Mouse (Mus musculus): ENCODE results near the gene Aloxe3.

Gene Aloxe3

GRCm38 (mm10) chr11:69155351-69155750, 29.7 kb downstream of the Aloxe3 start:
- in situ Hi-C loops (cut with MboI; ENCODE audit: unreplicated experiment in 2 of 2): loop anchor here in 1 of 2 experiments (25.0 kb wide), 1 partner anchor 1218 kb away; no protein-coding TSS in a partner anchor

DNA sequence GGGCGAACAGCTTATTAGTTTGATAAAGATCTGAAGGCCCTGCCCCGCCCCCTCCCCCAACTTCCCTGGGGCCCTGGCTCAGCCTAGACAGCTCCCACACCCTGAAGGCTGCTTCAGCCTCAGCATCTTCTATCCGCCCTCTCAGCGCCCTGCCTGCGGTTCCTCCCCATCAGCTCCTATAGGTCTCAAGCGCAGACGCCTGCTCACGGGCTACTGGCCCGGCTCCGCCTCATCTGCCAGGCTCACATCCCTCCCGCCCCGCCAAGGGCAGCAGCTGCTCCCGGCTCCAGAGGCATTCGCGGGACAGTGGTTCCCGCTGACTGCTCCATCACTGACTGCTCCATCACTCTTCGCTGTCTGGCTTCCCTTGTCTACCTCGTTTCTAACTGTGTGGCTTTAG, 31.1 kb downstream of the Aloxe3 start, which contains the start of gene Alox12b:
Gene Alox12b, plus strand, starts transcription at position 190 of the 400 bp plus-strand sequence.
- in situ Hi-C loops (cut with MboI; ENCODE audit: unreplicated experiment in 2 of 2): loop anchor here in 1 of 2 experiments (25.0 kb wide), 1 partner anchor 1219 kb away; no protein-coding TSS in a partner anchor

GRCm38 (mm10) chr11:69169313-69169712, 43.6 kb downstream of the Aloxe3 start:
- in situ Hi-C loops (cut with MboI; ENCODE audit: unreplicated experiment in 2 of 2): loop anchor here in 1 of 2 experiments (25.0 kb wide), 1 partner anchor 1232 kb away; no protein-coding TSS in a partner anchor

- in situ Hi-C loops (cut with MboI; ENCODE audit: unreplicated experiment in 2 of 2): loop anchor here in 1 of 2 experiments (25.0 kb wide), 1 partner anchor 1234 kb away; no protein-coding TSS in a partner anchor
These were observed 45.9 kb downstream of the Aloxe3 start for GRCm38 (mm10) chr11:69171626-69172025.

DNA sequence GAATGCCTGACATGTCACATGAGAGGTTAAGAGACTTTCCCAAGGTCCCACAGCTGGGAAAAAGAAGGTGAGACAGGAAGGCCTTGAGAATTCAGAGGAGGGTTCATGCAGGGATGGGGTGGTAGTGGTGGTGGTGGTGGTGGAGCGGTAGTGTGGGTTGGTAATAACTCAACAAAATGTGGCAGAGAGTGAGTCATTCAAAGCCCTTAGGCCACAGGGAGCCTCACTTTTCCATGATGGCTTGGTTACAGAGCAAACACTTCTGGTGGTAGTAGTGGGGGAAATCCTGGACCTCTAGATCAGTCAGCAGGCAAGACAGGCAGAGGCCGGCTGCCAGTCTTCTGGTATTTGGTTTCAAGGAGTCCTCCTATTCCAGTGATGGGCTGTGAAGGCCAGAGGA, 46.9 kb downstream of the Aloxe3 start:
- in situ Hi-C loops (cut with MboI; ENCODE audit: unreplicated experiment in 2 of 2): loop anchor here in 1 of 2 experiments (25.0 kb wide), 1 partner anchor 1235 kb away; no protein-coding TSS in a partner anchor

DNA sequence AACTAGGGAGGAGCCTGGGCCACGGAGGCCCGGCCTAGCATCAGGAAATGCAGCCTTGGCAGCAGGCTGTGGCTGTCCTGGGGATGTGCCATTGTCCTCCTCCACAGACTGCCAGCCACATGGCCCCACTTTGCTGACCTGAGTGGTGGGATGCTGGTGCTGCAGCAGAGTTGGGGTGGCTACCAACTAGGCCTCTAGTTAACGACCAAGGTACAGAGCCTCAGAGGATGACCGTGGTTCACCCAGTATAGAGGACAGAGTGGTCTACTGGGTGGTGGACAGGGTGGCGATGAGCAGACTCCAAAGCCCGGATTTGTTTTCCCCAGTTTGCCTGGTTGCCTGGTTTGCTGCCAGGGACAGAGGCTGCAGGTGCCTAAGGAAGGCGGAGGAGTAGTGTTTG, 49.0 kb downstream of the Aloxe3 start:
- in situ Hi-C loops (cut with MboI; ENCODE audit: unreplicated experiment in 2 of 2): loop anchor here (25.0 kb wide), 2 partner anchors 913 to 1237 kb away; partner anchors contain the start of gene Asgr2 (in 1 of the 2)

DNA sequence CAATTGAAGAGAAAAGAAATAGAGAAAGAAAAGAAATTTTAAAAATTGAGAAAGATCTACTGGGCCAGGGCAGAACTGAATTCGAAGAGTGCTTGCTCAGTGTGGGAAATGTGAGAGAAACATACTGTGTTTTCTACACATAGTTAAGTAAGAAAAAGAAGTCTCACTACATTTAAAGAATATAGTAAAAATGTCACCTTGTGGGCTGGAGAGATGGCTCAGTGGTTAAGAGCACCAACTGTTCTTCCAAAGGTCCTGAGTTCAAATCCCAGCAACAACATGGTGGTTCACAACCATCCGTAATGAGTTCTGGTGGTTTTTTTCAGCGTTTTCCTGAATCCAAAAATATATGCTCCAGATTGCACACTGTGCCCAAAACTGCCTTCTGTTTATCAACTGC, 52.8 kb downstream of the Aloxe3 start:
- in situ Hi-C loops (cut with MboI; ENCODE audit: unreplicated experiment in 2 of 2): loop anchor here in 1 of 2 experiments (25.0 kb wide), 1 partner anchor 909 kb away; the partner anchor contains the start of gene Asgr2

DNA sequence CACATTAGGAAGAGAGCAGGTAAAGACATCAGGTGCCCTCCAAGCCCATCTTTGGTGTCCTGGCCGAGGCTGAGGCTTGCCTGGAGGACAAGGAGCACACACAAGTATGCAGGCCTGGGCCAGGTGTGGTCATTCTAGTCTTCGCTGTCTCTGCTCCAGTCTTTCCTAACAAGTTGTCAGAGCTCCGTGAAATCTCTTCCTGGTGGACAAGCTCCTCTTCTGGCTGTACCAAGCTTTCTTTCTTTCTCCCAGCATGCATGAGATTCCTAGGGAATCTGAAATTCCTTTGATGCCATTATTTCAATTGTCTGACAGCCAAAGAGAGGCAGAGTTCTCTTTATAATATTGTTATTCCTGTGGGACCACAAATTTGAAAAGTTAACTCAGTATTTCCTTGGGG, 53.8 kb downstream of the Aloxe3 start:
- in situ Hi-C loops (cut with MboI; ENCODE audit: unreplicated experiment in 2 of 2): loop anchor here in 1 of 2 experiments (25.0 kb wide), 1 partner anchor 908 kb away; the partner anchor contains the start of gene Asgr2

DNA sequence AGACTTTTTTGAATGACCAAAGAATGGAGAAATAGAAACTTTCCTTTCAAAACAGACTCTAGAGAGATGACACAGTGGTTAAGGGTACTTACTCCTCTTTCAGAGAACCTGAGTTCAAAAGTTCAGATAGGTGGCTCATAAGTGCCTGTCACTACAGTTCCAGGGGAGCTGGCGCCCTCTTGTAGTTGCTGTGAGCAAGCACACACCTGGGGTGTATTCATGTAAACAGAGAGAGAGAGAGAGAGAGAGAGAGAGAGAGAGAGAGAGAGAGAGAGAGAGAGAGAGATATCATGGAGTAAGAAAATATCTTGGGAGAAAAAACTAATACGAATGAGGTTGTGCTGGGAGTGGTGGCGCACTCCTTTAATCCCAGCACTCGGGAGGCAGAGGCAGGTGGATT, 54.4 kb downstream of the Aloxe3 start:
- in situ Hi-C loops (cut with MboI; ENCODE audit: unreplicated experiment in 2 of 2): loop anchor here in 1 of 2 experiments (25.0 kb wide), 1 partner anchor 907 kb away; the partner anchor contains the start of gene Asgr2

GRCm38 (mm10) chr11:69185031-69185430, 59.3 kb downstream of the Aloxe3 start:
- in situ Hi-C loops (cut with MboI; ENCODE audit: unreplicated experiment in 2 of 2): loop anchor here in 1 of 2 experiments (25.0 kb wide), 1 partner anchor 902 kb away; the partner anchor contains the start of gene Asgr2

DNA sequence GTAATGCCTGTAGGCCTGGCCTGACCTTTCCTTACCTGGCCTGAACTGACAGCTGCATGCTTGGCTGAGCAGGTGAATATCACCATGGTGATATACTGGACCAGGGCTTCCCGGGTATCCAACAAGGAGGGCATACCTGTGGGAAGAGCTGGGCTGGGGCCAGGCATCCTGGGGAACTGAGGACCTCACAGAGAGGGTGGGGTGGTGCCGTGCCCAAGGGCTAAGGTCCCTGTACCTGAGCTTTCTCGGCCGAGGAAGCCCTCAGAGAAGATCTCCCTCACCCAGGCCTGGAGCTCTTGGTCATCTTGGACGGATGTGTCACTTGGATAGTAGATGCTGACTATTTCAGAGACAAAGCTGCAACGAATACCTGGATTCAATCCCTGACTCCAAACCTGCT, 60.2 kb downstream of the Aloxe3 start:
- in situ Hi-C loops (cut with MboI; ENCODE audit: unreplicated experiment in 2 of 2): loop anchor here in 1 of 2 experiments (25.0 kb wide), 1 partner anchor 901 kb away; the partner anchor contains the start of gene Asgr2

DNA sequence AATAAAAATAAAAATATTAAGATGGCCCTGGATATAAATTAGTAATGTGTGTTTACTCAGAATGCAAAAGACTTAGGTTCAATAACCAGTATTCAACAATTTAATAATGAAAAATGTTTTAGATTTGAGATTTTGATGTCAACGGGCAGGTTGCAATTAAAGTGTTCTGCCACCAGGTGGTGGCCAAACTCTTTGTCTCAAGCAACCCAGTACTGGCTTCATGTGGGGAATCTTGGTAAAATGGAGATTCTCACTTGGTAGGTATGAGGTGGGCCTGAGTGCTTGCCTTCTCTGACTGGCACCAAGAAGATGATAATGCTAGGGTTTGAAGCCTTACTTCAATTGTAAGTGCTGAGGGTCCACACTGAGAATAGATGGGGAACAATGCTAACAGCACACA, 67.1 kb downstream of the Aloxe3 start:
- in situ Hi-C loops (cut with MboI; ENCODE audit: unreplicated experiment in 2 of 2): loop anchor here (5.0 to 25.0 kb wide), 3 partner anchors 49 to 894 kb away; partner anchors contain the start of gene Asgr2 (in 1 of the 2)

DNA sequence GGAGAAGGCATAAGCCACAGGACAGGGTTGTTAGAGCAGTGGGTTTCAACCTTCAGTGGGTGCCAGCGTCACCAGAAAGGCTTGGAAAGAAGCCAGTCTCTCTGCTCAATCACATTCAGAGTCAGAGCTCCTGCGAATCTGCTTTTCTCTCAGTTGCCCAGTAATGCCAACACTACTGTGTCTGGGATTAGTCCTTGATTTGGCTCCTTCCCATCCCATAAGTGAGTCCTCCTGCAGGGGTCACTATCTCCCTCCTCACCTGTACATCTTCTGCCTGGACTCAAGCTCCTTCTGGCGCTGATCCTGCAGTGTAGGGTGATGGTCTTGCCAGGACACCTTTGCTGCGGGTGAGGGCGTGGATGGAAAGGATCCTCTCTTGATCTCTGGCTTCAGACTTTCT, 71.1 kb downstream of the Aloxe3 start:
- in situ Hi-C loops (cut with MboI; ENCODE audit: unreplicated experiment in 2 of 2): loop anchor here (10.0 to 25.0 kb wide), 2 partner anchors 48 to 891 kb away; partner anchors contain the start of gene Asgr2 (in 1 of the 2)

DNA sequence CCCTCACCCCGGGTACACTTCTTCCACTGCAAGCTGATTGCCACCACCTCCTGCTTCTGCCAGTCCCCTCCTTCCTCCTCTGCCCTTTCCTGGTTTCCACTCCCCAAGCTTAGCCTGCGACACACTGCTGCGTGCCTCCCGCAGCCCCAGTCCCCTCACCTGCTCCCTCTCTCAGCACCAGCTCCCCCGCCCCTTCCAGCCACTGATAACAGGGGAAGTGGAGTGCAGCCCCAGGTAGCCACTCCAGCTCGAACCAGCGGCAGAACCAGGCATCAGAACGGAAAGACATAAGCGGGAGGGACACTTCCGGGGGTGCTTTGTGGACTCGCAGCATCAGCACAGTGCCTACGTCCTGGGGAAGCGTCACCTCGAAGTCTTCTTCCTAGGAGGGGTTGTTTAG, 71.5 kb downstream of the Aloxe3 start:
- in situ Hi-C loops (cut with MboI; ENCODE audit: unreplicated experiment in 2 of 2): loop anchor here (10.0 to 25.0 kb wide), 2 partner anchors 48 to 890 kb away; partner anchors contain the start of gene Asgr2 (in 1 of the 2)

DNA sequence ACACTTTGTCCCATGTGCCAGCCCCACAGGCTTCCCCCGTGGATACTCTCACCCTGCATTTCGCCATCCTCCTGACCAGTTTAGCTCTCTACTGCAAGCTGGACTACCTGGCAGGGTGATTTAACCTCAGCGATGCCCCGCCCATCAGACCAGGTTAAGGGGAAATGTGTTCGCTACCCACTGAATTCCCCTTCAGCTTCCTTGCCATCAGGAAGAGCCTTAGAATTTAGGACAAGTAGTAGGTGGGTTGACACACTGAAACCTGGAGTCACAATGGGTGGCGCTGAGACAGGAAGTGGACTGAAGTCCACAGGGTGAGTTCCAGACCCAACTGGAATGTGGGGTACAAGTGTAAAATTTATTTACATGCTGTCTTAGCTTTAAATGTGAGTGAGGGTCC, 72.0 kb downstream of the Aloxe3 start, which contains the start of gene Alox8:
Gene Alox8, minus strand, starts transcription at position 101 of the 400 bp plus-strand sequence.
- in situ Hi-C loops (cut with MboI; ENCODE audit: unreplicated experiment in 2 of 2): loop anchor here (10.0 to 25.0 kb wide), 2 partner anchors 47 to 890 kb away; partner anchors contain the start of gene Asgr2 (in 1 of the 2)

All from v-Abl transformed pro-B cells (cell line).